Mouse (Mus musculus) liver, embryonic 12.5 days (tissue): Measurements from ENCODE around the gene Clec4n. TPM values are rescaled to one million over a fixed set of nuclear protein-coding genes. Genes with fewer than 3 reads are reported as not detected.
"Not testable (repeated sequence)": the region's sequence is repeated elsewhere in the genome, so short reads cannot be mapped to it uniquely, and the experiment has no call there.

Source experiments
- ATAC-seq: fragments of 200-750 bp; cut with Nextera tagmentation; 2 replicates; pipeline ENCODE4 v1.8.0; 2017; ENCODE audit warnings: moderate number of reproducible peaks, mild to moderate bottlenecking, moderate library complexity
- H3K27ac ChIP-seq: fragments of 300-500 bp; sonication (generic); 2 replicates; pipeline ENCODE4 v1.5.1; 2016; ENCODE audit warnings: mild to moderate bottlenecking
- H3K27me3 ChIP-seq: fragments of 300-500 bp; sonication (generic); replicated peaks from 2 replicates; pipeline ENCODE4 v1.6.1; 2016; ENCODE audit warnings: mild to moderate bottlenecking, moderate library complexity
- H3K36me3 ChIP-seq: fragments of 300-500 bp; sonication (generic); 2 replicates; pipeline ENCODE4 v1.6.1; 2016; ENCODE audit warnings: mild to moderate bottlenecking, moderate library complexity
- H3K4me1 ChIP-seq: fragments of 300-500 bp; sonication (generic); 2 replicates; pipeline ENCODE4 v1.6.1; 2016
- H3K4me2 ChIP-seq: fragments of 300-500 bp; sonication (generic); 2 replicates; pipeline ENCODE4 v1.6.1; 2016; ENCODE audit warnings: mild to moderate bottlenecking, moderate library complexity
- H3K4me3 ChIP-seq: fragments of 300-500 bp; sonication (generic); 2 replicates; pipeline ENCODE4 v1.5.1; 2016; ENCODE audit warnings: mild to moderate bottlenecking, moderate library complexity
- H3K9ac ChIP-seq: fragments of 300-500 bp; sonication (generic); 2 replicates; pipeline ENCODE4 v1.6.1; 2016; ENCODE audit warnings: mild to moderate bottlenecking, moderate library complexity
- H3K9me3 ChIP-seq: fragments of 300-500 bp; sonication (generic); replicated peaks from 2 replicates; pipeline ENCODE4 v1.6.1; 2016; ENCODE audit warnings: mild to moderate bottlenecking, moderate library complexity
- WGBS: fragments of 180-500 bp; shearing (Covaris S2); methylation state at CpG from one replicate; pipeline ENCODE4 v1.1.7; 2016; ENCODE audit not compliant: insufficient replicate concordance; 5-methylcytosine and 5-hydroxymethylcytosine counted together
- polyA plus RNA-seq: library from polyadenylated mRNA; unstranded; fragments of >200 nt; fragmentation: Nextera tagmentation; extraction: Ambion mirVana; gene quantifications from 2 replicates; pipeline ENCODE4 v1.2.1, GENCODE M21; 2016

Clec4n gene
- 4.8 and 6.4 TPM in 2 replicates for polyA plus RNA-seq

DNA sequence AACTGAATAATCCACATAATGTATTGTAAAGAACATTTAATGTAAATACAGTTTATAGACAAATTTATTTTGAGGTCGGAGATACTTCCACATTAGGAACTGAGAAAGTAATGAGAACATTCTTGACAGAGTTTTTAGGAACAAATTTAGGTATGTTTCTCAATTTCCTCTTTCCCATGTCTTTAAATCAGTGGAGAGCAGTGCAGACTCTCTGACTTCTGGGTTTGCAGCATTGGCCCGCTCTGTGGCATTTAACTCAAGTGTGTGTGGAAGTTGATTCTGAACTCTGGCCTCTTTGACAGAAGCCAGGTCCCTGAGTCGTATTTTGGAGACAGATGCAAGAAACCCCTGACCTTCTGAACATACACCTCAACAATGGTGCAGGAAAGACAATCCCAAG lies at the start of gene Clec4n:
Clec4n (plus strand) TSS at position 200 of the 400 bp plus-strand sequence.
- ATAC-seq: no peak
- H3K27me3 ChIP-seq: no peaks in the 10 kb centered on the region
- H3K27ac ChIP-seq: no peak within 1 kb of the TSS
- 42% methylated on average over 3 of the region's 3 CpGs for WGBS
- H3K4me3 ChIP-seq: no peak within 1 kb of the TSS
- H3K4me2 ChIP-seq: no peak within 1 kb of the TSS
- no peaks in the 10 kb centered on the region for H3K9me3 ChIP-seq
- no peak within 1 kb of the TSS for H3K9ac ChIP-seq
- no peaks in the 10 kb centered on the region for H3K4me1 ChIP-seq
- no peaks in the 10 kb centered on the region for H3K36me3 ChIP-seq

DNA sequence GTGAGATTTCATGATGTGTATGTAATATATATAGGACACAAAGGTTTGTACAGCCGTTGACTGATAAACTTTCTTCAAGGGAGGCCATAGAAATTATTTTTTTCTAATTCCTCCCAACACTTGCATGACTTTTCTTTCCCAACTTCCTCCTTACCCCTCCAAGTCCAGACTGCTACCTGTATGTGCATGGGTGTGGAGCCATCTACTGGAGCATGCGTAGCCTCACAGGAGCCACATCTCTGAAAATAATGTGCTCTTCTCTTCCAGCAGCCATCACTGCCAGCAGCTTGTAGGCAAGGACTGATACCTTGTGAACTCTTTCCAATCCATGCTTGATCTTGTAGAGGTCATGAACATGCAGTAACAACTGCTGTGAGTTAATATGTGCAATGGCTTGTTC lies 44.8 kb upstream of the Clec4n start:
- not testable (repeated sequence) for H3K4me3 ChIP-seq, H3K9ac ChIP-seq, H3K27me3 ChIP-seq, H3K9me3 ChIP-seq, H3K27ac ChIP-seq, ATAC-seq, H3K36me3 ChIP-seq, H3K4me1 ChIP-seq, H3K4me2 ChIP-seq
- WGBS: 51% methylated on average over 2 of the region's 2 CpGs

DNA sequence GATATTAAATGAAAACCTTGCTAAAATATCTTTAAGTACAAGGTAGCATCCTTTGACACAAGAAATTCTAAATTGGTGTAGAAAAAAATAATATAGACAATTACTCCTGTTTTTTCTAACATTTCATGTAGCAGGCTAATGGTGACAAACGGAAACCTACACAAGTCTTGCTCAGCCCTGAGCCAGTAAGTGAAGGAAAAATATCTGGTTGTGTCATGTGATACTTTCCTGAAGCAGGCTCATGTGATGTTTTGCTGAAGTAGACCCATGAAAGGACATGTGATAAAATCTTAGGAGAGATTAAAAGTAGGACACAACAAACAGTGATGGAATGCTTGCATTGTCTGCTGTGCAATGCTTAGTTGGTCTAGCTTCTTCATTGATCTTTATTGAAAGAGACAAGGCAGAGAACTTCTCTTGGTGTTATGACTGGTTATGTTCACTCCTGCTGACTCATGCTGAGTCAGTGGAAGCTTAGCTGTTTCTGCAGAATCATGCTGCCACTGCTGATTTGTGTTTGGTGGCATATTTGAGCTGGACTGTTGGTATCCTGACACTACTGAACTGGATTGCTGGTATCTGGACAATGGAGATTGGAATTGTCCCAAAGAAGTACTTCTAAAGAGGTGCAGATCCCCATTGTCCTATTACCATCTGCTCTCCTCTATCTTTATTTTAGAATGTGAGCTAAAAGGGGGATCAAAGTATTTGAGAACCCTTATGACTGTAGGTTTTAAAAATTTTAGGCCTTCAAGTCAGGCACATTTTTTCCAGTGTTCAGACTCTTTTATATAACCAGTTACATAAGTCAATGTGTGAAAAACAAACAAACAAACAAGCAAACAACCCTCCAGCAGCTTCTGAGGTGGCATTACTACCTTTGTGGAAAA lies 22.2 kb upstream of the Clec4n start:
- 50% methylated on average over 1 of the region's 1 CpGs for WGBS
- Histone ChIP-seq H3K4me1 (no peaks in the 10 kb centered on the region), H3K27ac (peak overlapping the region; percentile 54; the same call in 1 of the 2 replicates)

DNA sequence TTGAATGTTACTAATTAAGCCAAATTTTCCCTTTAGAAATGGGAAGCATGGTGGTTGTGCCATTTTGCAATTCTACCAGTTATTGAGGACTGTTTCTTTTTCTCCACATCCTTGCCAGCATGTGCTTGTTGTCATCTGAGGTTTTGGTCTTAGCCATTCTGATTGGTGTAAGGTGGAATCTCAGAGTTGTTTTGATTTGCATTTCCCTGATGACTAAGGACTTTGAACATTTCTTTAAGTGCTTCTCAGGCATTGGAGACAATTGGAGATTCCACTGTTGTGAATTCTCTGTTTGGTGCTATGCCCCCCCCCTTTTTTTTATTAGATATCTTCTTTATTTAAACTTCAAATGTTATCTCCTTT lies 21.6 kb upstream of the Clec4n start:
- H3K36me3 ChIP-seq, H3K9ac ChIP-seq, H3K4me3 ChIP-seq, H3K27me3 ChIP-seq, H3K9me3 ChIP-seq, H3K4me1 ChIP-seq: not testable (repeated sequence)
- peak overlapping the region; percentile 54; the same call in 1 of the 2 replicates for H3K27ac ChIP-seq
- ATAC-seq: 0 out of 2 replicates have a peak, but pooled peaks have one; percentile 36
- 0 out of 2 replicates have a peak overlapping the region, but pooled peaks have one; percentile 3 for H3K4me2 ChIP-seq

More for the DNA sequence above, 22.2 kb upstream of the Clec4n start:
- H3K36me3 ChIP-seq: no peaks in the 10 kb centered on the region
- H3K4me2 ChIP-seq: 0 out of 2 replicates have a peak overlapping the region, but pooled peaks have one; percentile 3
- H3K27me3 ChIP-seq: no peaks in the 10 kb centered on the region
- ATAC-seq: peak; percentile 91
- no peak overlapping the region for H3K9ac ChIP-seq
- no peaks in the 10 kb centered on the region for H3K9me3 ChIP-seq
- H3K4me3 ChIP-seq: no peak overlapping the region

DNA sequence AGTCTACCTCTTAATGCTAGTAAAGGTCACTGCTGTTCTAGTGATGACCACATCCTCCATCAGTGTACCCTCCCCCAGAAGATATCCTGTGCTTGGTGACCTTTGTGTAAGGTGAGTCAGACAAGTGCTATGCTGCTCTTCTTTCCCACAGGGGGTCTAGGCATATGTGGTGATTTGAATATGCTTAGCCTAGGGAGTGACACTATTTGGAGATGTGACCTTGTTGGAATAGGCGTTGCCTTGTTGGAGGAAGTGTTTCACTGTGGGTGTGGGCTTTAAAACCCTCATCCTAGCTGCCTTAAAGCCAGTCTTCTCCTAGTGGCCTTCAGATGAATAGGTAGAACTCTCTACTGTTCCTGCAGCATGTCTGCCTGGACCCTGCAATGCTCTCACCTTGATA lies 17.9 kb upstream of the Clec4n start:
- H3K4me3 ChIP-seq: no peak overlapping the region
- no peaks in the 10 kb centered on the region for H3K36me3 ChIP-seq
- H3K27me3 ChIP-seq: no peaks in the 10 kb centered on the region
- WGBS: 56% methylated on average over 1 of the region's 1 CpGs
- H3K4me1 ChIP-seq: no peaks in the 10 kb centered on the region
- no peak overlapping the region for H3K4me2 ChIP-seq
- no peak overlapping the region for H3K9ac ChIP-seq
- H3K9me3 ChIP-seq: no peaks in the 10 kb centered on the region
- no peak for ATAC-seq
- H3K27ac ChIP-seq: no peak overlapping the region

DNA sequence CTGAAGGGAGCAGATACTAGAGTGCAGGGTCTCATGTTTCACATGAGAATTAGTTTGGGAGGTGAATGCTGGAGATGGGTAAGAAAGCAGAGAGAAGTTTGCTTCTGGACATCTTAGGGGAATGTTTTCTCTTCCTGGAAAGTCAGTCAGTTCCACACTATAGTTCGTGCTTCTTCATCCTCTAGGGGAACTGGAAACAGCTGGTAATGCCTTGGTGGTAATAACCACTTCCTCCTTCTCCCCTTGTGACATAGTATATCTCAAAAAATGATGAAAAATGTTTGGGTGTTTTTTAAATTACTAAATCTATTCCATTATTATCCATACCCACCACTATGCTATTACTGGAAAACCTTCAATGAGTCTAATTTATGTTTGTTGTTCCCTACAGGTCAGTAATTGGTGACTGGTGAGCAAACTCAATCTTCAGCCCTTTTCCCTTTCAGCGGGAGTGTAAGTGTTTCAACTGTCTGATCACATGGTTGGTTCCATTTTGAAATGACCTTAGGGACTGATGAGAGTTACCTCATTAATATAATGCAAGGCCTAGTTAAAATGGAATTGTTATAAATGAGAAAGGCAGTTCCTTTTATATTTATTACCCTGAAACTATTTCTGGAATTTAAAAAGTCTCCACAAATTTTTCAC lies 2.0 kb upstream of the Clec4n start:
- H3K4me2 ChIP-seq: no peak overlapping the region
- ATAC-seq: no peak
- WGBS: 28% methylated on average over 2 of the region's 2 CpGs
- no peaks in the 10 kb centered on the region for H3K36me3 ChIP-seq
- H3K4me1 ChIP-seq: no peaks in the 10 kb centered on the region
- no peak overlapping the region for H3K4me3 ChIP-seq
- H3K9me3 ChIP-seq: no peaks in the 10 kb centered on the region
- no peaks in the 10 kb centered on the region for H3K27me3 ChIP-seq
- no peak overlapping the region for H3K9ac ChIP-seq
- H3K27ac ChIP-seq: no peak overlapping the region

DNA sequence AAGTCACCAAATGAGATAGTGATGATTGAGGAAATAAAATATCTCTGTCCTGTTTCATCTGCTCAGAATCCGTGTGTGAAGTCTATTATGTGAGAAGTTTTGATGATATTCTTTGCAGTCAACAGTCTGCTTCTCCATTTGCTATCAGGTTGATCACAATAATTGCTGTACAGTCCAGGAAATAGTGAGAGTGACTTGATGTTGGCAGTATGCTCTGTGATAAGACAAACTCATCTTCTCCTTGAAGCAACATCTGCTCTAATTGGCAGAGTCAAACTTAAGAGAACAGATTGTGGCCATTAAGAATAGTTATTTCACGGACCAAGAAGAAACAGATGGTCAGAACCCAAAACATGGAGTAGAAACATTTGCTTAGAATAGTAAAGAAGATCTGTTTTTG lies 1.5 kb downstream of the Clec4n start:
- H3K4me1 ChIP-seq: no peaks in the 10 kb centered on the region
- no peaks in the 10 kb centered on the region for H3K27me3 ChIP-seq
- H3K27ac ChIP-seq: no peak overlapping the region
- H3K9ac ChIP-seq: no peak overlapping the region
- no peak overlapping the region for H3K4me3 ChIP-seq
- H3K36me3 ChIP-seq: no peaks in the 10 kb centered on the region
- no peak overlapping the region for H3K4me2 ChIP-seq
- 48% methylated on average over 2 of the region's 2 CpGs for WGBS
- ATAC-seq: no peak
- no peaks in the 10 kb centered on the region for H3K9me3 ChIP-seq

DNA sequence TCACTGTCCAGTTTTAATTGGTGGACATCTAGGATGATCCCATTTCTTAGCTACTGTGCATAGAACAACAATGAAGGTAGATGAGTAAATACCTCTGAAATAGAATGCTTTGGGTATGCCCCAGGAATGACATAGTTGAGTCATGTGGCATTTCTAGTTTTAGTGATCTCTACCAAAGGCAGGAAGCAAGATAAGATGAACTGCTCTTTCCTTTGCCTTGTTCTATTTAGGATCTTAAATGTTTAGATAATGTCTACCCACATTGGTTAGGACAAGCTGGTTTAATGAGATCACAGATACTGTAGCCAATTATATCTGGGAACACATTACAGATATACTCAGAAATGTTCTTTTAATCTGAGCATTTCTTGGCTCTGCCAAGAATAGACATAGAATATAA lies 7.9 kb downstream of the Clec4n start:
- H3K4me2 ChIP-seq: no peak overlapping the region
- H3K36me3 ChIP-seq: no peaks in the 10 kb centered on the region
- H3K27ac ChIP-seq: no peak overlapping the region
- no peaks in the 10 kb centered on the region for H3K4me1 ChIP-seq
- H3K27me3 ChIP-seq: no peaks in the 10 kb centered on the region
- no peaks in the 10 kb centered on the region for H3K9me3 ChIP-seq
- no peak overlapping the region for H3K9ac ChIP-seq
- no peak for ATAC-seq
- H3K4me3 ChIP-seq: no peak overlapping the region

DNA sequence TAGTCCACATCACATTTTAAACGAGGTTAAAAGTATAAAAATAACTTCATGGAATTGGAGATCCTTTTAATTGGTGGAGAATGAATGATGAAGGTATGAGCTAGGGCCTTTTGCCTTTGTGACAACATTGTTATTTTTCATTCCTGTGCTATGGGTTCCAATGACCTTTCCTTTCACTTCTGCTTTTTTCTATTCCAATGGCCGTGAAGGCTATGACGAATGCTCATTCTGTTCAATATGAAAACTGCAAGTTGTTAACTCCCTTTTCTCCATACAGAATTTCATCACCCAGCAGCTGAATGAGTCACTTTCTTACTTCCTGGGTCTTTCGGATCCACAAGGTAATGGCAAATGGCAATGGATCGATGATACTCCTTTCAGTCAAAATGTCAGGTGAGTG lies 14.6 kb downstream of the Clec4n start:
- no peak for ATAC-seq
- 67% methylated on average over 5 of the region's 5 CpGs for WGBS

DNA sequence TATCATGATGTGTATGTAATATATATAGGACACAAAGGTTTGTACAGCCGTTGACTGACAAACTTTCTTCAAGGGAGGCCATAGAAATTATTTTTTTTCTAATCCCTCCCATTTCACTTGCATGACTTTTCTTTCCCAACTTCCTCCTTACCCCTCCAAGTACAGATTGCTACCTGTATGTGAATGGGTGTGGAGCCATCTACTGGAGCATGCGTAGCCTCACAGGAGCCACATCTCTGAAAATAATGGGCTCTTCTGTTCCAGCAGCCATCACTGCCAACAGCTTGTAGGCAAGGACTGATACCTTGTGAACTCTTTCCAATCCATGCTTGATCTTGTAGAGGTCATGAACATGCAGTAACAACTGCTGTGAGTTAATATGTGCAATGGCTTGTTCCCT lies 19.2 kb downstream of the Clec4n start:
- H3K4me1 ChIP-seq, H3K9ac ChIP-seq, H3K27me3 ChIP-seq, H3K4me3 ChIP-seq, H3K36me3 ChIP-seq, H3K27ac ChIP-seq, H3K4me2 ChIP-seq, ATAC-seq, H3K9me3 ChIP-seq: not testable (repeated sequence)
- WGBS: 71% methylated on average over 2 of the region's 2 CpGs

More for the DNA sequence above, 14.6 kb downstream of the Clec4n start:
- Histone ChIP-seq H3K27me3 (no peaks in the 10 kb centered on the region), H3K4me3 (no peak overlapping the region), H3K36me3 (no peaks in the 10 kb centered on the region), H3K4me2 (no peak overlapping the region), H3K9ac (no peak overlapping the region), H3K9me3 (no peaks in the 10 kb centered on the region), H3K4me1 (no peaks in the 10 kb centered on the region), H3K27ac (no peak overlapping the region)

DNA sequence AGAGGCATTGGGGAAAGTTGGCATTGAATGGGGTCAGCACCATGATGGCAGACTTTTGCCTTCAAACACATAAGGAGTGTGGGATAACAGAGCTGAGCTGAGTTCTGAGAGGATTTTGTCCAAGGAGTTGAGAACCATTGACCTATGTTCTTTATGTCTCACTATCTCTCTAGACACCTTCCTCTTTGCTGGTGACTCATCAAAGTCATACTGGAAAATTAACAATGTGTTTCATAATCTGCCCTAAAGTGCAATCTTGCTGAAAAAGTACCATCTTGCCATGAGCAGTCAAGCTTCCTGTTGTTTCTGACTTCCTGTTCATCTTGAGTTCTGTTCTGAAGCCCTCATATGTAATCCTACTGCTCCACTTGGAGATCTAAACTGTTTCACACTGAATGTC lies 23.1 kb downstream of the Clec4n start:
- no peak; the same call in 1 of the 2 replicates for ATAC-seq
- no peaks in the 10 kb centered on the region for H3K36me3 ChIP-seq
- H3K4me3 ChIP-seq: no peak overlapping the region
- H3K27ac ChIP-seq: no peak overlapping the region
- no peak overlapping the region for H3K9ac ChIP-seq
- H3K4me2 ChIP-seq: no peak overlapping the region
- no peaks in the 10 kb centered on the region for H3K9me3 ChIP-seq
- no peaks in the 10 kb centered on the region for H3K27me3 ChIP-seq
- no peaks in the 10 kb centered on the region for H3K4me1 ChIP-seq

DNA sequence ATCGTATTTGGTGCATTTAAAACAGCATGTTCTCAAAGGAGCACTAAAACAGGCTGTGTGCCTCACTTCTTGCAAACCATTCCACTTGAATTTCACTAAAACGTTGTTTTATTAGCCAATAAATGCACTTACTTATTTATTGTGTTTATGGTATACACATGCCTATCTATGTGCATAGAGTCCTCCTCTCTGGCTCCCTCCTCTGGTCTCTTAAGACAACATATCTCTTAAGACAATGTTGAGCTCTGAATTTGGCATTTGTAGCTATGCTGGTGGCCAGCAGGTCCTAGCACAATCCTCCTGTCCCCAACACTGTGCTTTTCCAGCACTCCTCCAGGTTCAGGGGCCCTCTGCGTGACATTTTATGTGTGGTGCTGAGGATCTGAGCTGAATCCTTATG lies 29.3 kb downstream of the Clec4n start:
- Histone ChIP-seq H3K4me1 (no peaks in the 10 kb centered on the region), H3K9ac (no peak overlapping the region), H3K4me2 (no peak overlapping the region), H3K27ac (no peak overlapping the region), H3K36me3 (no peaks in the 10 kb centered on the region), H3K27me3 (no peaks in the 10 kb centered on the region), H3K4me3 (no peak overlapping the region), H3K9me3 (no peaks in the 10 kb centered on the region)
- ATAC-seq: no peak
- WGBS: 58% methylated on average over 3 of the region's 3 CpGs
